Mouse (Mus musculus): ENCODE results near the gene Tcf15. TPM values are rescaled to one million over a fixed set of nuclear protein-coding genes. Genes with fewer than 3 reads are reported as not detected.

Gene Tcf15
- total and polyA plus RNA-seq, 3 experiments: not detected

- H3K27me3 ChIP-seq (replicated peaks): peaks cover 82% of the 10 kb centered on the region
- H3K4me2 ChIP-seq (ENCODE audit: insufficient read depth, low read depth, poor library complexity, severe bottlenecking): no peak overlapping the region
- peaks cover 0 to 7% of the 10 kb centered on the region in 2 experiments; a peak in 2 of 4 replicates for H3K4me1 ChIP-seq (ENCODE audit: control insufficient read depth in 1 of 2, insufficient read depth in 2 of 2)
- in situ Hi-C loops (cut with MboI; ENCODE audit: low pct_ligation_motif_present, low pct_unique_long_range_greater_than_20kb, low sequenced_read_pairs): loop anchor here (10.0 kb wide), 1 partner anchor 253 kb away; no protein-coding TSS in a partner anchor
- no peak overlapping the region for H3K4me3 ChIP-seq (replicated peaks in 1 of 3; ENCODE audit: low read depth in 2 of 3, low read length in 2 of 3, poor library complexity in 1 of 3)
- no peak overlapping the region for H3K9ac ChIP-seq (ENCODE audit: insufficient read depth, low read depth)
- peaks cover 11% of the 10 kb centered on the region for H3K9me3 ChIP-seq (replicated peaks; ENCODE audit: low read length)
- DNase-seq (ENCODE audit: extremely low read depth): no peak
- no peak for TF ChIP-seq NELFE (IDR thresholded peaks at IDR 0.05; ENCODE audit: low read depth, low read length)
- TF ChIP-seq MAZ (IDR thresholded peaks at IDR 0.05; ENCODE audit: low read depth, low read length): no peak
- TF ChIP-seq POLR2A (IDR thresholded peaks at IDR 0.05; ENCODE audit: low read depth, low read length): no peak
- no peak for TF ChIP-seq PAX5 (IDR thresholded peaks at IDR 0.05; ENCODE audit: low read length)
- no peak for TF ChIP-seq MYC (IDR thresholded peaks at IDR 0.05; ENCODE audit: low read depth, low read length)
- no peaks in the 10 kb centered on the region for H3K79me2 ChIP-seq (replicated peaks; ENCODE audit: control insufficient read depth, extremely low read depth, insufficient read depth, poor library complexity, severe bottlenecking)
- dilution Hi-C loops (cut with MboI; ENCODE audit: extremely low pct_ligation_motif_present, extremely low pct_unique_long_range_greater_than_20kb, low sequenced_read_pairs): no loop called here
- no peak overlapping the region for H3K27ac ChIP-seq (ENCODE audit: insufficient read depth, low read depth)
- H3K36me3 ChIP-seq (replicated peaks in 1 of 2; ENCODE audit: control insufficient read depth in 1 of 2, insufficient read depth in 1 of 2, low read length in 1 of 2): no peaks in the 10 kb centered on the region
These were observed 32.0 kb upstream of the Tcf15 start for GRCm38 (mm10) chr2:152111311-152111710.

GRCm38 (mm10) chr2:152111920-152112319 lies 31.4 kb upstream of the Tcf15 start:
- Histone ChIP-seq H3K79me2 (replicated peaks; ENCODE audit: control insufficient read depth, extremely low read depth, insufficient read depth, poor library complexity, severe bottlenecking) (no peaks in the 10 kb centered on the region), H3K9me3 (replicated peaks; ENCODE audit: low read length) (peaks cover 7% of the 10 kb centered on the region), H3K9ac (ENCODE audit: insufficient read depth, low read depth) (no peak overlapping the region), H3K36me3 (replicated peaks in 1 of 2; ENCODE audit: control insufficient read depth in 1 of 2, insufficient read depth in 1 of 2, low read length in 1 of 2) (no peaks in the 10 kb centered on the region), H3K27me3 (replicated peaks) (peaks cover 77% of the 10 kb centered on the region), H3K27ac (ENCODE audit: insufficient read depth, low read depth) (no peak overlapping the region), H3K4me3 (replicated peaks in 1 of 3; ENCODE audit: low read depth in 2 of 3, low read length in 2 of 3, poor library complexity in 1 of 3) (no peak overlapping the region), H3K4me2 (ENCODE audit: insufficient read depth, low read depth, poor library complexity, severe bottlenecking) (no peak overlapping the region), H3K4me1 (ENCODE audit: control insufficient read depth in 1 of 2, insufficient read depth in 2 of 2) (peaks cover 0 to 7% of the 10 kb centered on the region in 2 experiments; a peak in 2 of 4 replicates)
- in situ Hi-C loops (cut with MboI; ENCODE audit: low pct_ligation_motif_present, low pct_unique_long_range_greater_than_20kb, low sequenced_read_pairs): loop anchor here (10.0 kb wide), 1 partner anchor 253 kb away; no protein-coding TSS in a partner anchor
- peak; percentile 90 for TF ChIP-seq SMC3 (IDR thresholded peaks at IDR 0.05; ENCODE audit: low read depth, low read length)
- TF ChIP-seq ZMIZ1 (IDR thresholded peaks at IDR 0.05; ENCODE audit: low read depth, low read length): no peak
- no peak for TF ChIP-seq BHLHE40 (IDR thresholded peaks at IDR 0.05; ENCODE audit: low read depth, low read length)
- TF ChIP-seq PAX5 (IDR thresholded peaks at IDR 0.05; ENCODE audit: low read length): no peak
- no peak for TF ChIP-seq ETS1 (conservative IDR thresholded peaks at IDR 0.05; ENCODE audit: low read depth, low read length)
- no peak for TF ChIP-seq USF2 (conservative IDR thresholded peaks at IDR 0.05; ENCODE audit: low read depth, low read length)
- TF ChIP-seq MXI1 (IDR thresholded peaks at IDR 0.05; ENCODE audit: low read depth, low read length): no peak
- TF ChIP-seq IRF4 (IDR thresholded peaks at IDR 0.05; ENCODE audit: low read depth, low read length): no peak
- TF ChIP-seq UBTF (IDR thresholded peaks at IDR 0.05; ENCODE audit: low read depth, low read length): no peak
- TF ChIP-seq JUN (IDR thresholded peaks at IDR 0.05; ENCODE audit: insufficient read depth, low read depth, low read length): no peak
- TF ChIP-seq ELF1 (IDR thresholded peaks at IDR 0.05; ENCODE audit: low read depth, low read length): no peak
- TF ChIP-seq MYC (IDR thresholded peaks at IDR 0.05; ENCODE audit: low read depth, low read length): 0 out of 2 replicates have a peak, but pooled peaks have one; percentile 24
- TF ChIP-seq NELFE (IDR thresholded peaks at IDR 0.05; ENCODE audit: low read depth, low read length): peak; percentile 22; the same call in 1 of the 2 replicates
- no peak for TF ChIP-seq EP300 (IDR thresholded peaks at IDR 0.05; ENCODE audit: low read length)
- no peak for TF ChIP-seq HCFC1 (IDR thresholded peaks at IDR 0.05; ENCODE audit: low read depth, low read length)
- TF ChIP-seq CTCF (conservative IDR thresholded peaks at IDR 0.05 in 1 of 2, IDR thresholded peaks at IDR 0.05 in 1 of 2; ENCODE audit: low read depth in 2 of 2, low read length in 2 of 2): peak; percentile 96 to 99
- no peak for TF ChIP-seq USF1 (IDR thresholded peaks at IDR 0.05; ENCODE audit: low read depth, low read length)
- peak; percentile 94 for TF ChIP-seq RAD21 (IDR thresholded peaks at IDR 0.05; ENCODE audit: low read depth, low read length)
- TF ChIP-seq ZNF384 (IDR thresholded peaks at IDR 0.05; ENCODE audit: low read depth, low read length): no peak
- no peak for TF ChIP-seq GABPA (IDR thresholded peaks at IDR 0.05; ENCODE audit: insufficient replicate concordance, low read depth, low read length)
- no peak for TF ChIP-seq NRF1 (IDR thresholded peaks at IDR 0.05; ENCODE audit: low read depth, low read length)
- TF ChIP-seq E2F4 (IDR thresholded peaks at IDR 0.05; ENCODE audit: insufficient replicate concordance, low read depth, low read length): no peak
- peak; percentile 83 for DNase-seq (ENCODE audit: extremely low read depth)
- dilution Hi-C loops (cut with MboI; ENCODE audit: extremely low pct_ligation_motif_present, extremely low pct_unique_long_range_greater_than_20kb, low sequenced_read_pairs): no loop called here
